Mouse (Mus musculus) thymus, postnatal 14 days (tissue): Measurements from ENCODE around the gene Ank3.
A peak's percentile ranks its signal among the peaks of the same experiment; 100 is the strongest.

Experiments used
- DNase-seq: peaks from one replicate; pipeline ENCODE4 v3.0.0; 2021

Ank3 gene

GRCm38 (mm10) chr10:69790606-69791005, 392.0 kb downstream of the Ank3 start:
- DNase-seq = no peak

DNA sequence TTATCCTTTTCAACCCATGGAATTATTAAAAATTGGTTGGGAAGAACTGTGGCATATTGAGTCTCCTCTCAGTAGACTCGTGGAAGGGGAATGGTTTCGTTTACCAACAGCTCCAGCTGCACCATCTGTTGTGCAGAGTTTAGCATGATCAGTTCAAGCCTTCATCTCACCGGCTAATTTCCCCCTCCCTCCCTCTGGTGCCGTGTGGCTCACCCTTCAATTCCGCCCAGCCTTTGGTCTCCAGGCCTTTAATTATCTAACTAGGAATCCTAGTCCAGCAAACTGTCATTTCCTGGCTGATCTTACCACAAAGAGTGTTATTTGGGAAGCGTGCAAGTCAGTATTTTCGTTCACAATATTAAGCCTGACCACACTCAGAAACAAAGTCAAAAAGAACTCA, 393.4 kb downstream of the Ank3 start:
- DNase-seq = no peak

GRCm38 (mm10) chr10:69792400-69792799, 393.8 kb downstream of the Ank3 start:
- no peak for DNase-seq

DNA sequence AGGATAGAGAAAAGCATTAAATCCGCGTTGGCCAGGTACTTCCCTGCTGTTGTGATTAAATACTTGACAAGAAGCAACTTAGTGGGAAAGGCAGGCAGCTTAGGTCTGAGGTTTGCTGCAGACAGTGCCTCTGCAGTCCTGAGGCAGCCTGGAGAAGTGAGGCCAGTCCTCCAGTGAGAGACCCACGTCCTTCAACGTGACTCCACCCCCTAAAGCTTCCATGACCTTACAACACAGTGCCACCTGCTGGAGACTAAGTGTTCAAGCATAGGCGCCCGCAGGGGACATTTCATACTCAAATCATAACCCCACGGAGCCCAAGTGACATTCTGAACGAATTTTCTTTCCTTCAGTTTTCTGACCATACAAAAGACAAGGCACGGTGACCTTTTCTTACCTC, 394.5 kb downstream of the Ank3 start:
- DNase-seq = peak; percentile 34

GRCm38 (mm10) chr10:69795656-69796055, 397.1 kb downstream of the Ank3 start:
- DNase-seq = no peak

DNA sequence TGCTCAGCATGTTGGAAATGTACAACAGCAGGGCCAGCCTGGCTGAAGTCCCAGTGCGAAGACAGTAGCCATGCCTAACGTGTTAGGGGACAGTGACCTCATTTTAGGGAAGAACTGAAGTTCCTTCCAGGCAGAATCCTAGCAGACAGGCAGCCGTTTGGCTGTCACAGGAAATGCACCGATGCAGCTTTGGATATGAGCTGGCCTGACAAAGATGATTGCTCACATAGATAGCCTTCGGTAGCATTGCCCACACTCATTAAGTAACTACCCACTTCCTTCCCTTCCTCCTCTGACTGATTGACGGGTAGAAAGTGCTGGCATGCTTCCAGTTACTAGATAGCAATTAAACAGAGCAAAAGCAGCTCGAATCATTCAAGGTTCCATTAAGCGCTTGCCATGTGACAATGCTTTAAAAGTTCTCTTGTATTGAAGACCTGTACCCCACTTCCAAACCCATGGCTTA, 397.9 kb downstream of the Ank3 start:
- DNase-seq = no peak

DNA sequence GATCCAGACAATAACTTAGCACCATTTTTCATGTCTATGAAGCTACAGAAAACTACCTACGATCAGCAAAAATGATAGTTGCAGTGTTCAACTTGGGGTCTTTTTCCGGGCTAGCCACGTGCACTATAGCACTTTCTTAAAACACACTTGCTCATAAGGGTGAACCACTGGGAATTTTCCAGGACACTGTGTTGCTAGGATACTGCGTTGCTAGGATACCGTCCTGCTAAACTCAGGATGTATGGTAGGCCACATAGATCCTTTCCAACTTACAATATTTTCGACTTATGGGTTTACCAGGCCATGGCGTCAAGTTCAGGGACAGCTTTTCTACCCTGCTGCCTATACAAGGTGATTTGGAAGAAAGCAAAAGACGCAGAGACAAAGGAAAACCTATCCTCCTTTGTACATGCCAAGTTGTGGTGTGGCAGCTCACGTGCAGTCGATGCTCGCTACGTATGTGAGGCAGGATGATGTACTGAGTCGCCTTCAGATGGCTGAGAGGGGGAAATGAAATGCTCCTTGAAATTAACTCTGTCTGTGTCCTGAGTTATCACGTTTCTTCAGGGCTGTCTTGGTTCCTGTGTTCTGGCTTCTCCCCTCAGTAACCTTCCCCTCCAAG, 404.7 kb downstream of the Ank3 start:
- DNase-seq = no peak

DNA sequence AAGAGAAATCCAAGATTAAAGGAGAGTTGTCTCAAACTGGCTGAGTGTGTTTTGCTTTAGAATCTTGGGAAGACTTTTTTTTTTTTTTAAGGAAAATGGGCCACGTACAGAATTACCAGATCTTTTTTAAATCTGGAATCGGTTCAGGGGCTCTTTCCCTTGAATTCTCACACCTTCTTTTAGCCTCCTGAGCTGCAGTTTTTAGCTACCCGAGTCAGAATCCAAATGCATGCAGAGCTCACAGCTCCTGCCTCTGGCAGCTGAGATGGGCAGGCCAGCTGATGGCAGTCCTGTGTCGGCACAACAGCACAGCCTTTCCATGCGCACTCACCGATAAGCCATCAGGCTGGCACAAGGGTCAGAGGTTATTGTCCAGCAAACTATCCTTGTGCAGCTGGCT, 406.0 kb downstream of the Ank3 start:
- DNase-seq = no peak

GRCm38 (mm10) chr10:69810785-69811184, 412.2 kb downstream of the Ank3 start:
- no peak for DNase-seq

GRCm38 (mm10) chr10:69813823-69814522, 415.4 kb downstream of the Ank3 start:
- DNase-seq = no peak

DNA sequence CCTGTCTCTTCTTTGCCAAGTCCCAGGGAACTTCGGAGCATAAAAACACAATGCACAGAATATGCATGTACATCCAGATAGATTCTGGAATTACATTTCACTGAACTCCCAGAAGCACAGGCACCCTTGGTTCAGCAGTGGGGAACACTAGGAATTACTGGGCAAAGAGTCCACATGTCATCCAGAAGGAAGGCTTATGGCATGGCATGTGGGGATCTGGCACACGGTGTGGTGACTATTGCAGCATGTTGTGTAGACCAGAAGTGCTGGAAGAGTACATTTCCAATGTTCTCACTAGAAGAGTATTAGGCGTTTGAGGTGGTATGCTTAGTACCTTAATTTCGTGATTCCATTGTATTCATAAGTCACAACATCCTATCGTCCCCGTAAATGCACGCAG, 422.7 kb downstream of the Ank3 start:
- no peak for DNase-seq

DNA sequence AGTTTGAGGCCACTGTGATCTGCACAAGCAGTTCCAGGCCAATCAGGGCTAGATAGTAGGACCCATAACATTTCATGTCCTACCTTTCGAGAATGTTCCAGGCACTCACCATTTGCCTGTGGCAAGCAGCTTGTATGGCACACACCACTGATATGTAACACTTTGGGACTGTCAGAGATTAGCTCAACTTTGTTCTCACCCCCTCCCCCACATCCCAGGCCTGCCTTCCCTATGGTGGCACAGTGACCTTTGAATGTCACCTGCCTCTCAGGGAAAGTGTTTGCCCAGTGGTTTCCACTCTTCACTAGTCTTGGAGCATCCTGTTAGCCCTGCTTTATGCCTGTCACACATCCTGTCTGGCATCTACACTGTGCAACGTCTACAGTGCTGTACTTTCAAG, 430.2 kb downstream of the Ank3 start:
- DNase-seq = no peak

DNA sequence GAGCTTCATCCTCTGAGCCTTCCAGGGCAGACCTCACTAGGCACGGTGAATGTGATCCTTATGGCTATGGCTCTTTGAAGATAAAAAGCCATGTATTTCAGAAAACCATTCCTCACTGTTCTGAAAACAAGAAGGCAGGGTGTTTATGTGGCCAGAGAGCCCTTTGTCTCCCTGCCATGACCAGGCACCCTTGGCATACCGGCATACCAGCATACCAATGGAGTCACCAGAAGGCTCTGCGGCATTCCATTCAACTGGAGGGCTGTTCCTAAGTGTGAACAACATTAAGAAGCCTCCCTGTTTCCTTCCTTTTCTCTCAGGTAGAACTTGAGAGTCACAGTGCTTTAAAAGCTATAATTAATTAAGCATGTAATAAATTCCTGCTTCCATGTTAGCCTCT, 430.7 kb downstream of the Ank3 start:
- DNase-seq = no peak

- no peak for DNase-seq
Observed at GRCm38 (mm10) chr10:69831568-69831967, 433.0 kb downstream of the Ank3 start.

DNA sequence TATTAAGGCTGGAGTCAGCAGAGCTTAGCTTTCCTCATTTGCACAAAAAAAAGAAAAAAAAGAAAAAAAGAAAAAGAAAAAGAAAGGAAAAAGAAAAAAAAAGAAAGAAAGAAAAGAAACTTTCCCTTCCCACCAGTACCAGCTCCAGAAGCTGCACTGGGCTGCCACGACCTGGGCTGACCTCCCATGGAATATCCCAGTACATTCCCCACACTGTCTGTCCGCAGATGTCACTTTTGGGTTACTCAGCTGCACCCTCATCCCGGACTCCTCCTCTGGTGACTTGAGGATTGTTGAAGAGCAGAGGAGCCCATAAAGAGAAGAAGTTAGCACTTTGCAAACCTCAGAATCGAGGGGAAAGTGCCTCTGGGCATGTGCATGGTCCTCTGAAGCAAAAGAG, 433.7 kb downstream of the Ank3 start:
- no peak for DNase-seq

GRCm38 (mm10) chr10:69832822-69833221, 434.2 kb downstream of the Ank3 start:
- no peak for DNase-seq

GRCm38 (mm10) chr10:69834700-69835099, 436.1 kb downstream of the Ank3 start:
- no peak for DNase-seq

DNA sequence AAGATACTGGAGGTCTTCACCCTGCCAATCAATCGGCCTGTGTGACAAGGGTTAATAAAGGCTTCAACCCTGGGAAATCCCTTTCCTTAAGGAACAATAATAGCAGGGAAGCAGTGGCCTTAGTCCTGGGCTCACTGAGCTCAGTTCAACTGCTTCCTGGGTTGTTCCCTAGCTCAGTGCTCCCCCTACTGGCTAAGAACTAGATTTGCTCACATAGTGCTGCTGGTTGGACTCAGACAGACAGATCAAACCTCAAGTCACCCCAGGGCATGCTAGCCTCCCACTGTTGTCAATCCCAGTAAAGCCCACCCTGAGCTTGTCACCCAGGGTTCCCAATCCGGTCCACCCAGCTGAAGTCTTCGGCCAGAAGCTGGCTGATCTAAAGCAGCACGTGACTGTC, 447.2 kb downstream of the Ank3 start:
- peak; percentile 30 for DNase-seq

GRCm38 (mm10) chr10:69852366-69853091, 454.0 kb downstream of the Ank3 start:
- DNase-seq = no peak

DNA sequence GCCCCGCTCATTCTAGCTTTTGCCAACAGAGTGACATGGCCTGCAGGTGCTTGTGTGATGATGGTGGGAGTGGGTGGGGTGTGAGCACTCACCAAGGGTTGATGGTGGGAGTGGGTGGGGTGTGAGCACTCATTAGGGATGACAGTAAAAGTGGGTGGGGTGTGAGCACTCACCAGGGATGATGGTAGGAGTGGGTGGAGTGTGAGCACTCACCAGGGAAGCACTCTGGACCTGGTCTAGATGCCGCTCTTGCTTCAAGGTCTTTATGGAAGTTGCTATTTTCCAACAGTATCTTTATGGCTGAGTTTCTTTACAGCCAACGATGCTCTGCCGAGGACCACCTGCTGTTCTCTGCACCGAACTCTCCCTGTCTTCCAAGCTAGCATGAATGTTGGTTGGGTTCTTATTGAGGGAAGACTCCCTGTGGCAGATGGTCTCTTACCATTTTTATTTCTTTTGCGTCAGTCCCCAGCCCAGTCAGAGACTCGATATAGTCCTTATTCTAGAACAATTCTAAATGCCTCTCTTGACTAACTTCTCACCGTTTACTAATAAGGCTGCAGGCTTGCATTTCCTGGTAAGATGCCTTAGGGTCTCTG, 456.1 kb downstream of the Ank3 start:
- DNase-seq = no peak

DNA sequence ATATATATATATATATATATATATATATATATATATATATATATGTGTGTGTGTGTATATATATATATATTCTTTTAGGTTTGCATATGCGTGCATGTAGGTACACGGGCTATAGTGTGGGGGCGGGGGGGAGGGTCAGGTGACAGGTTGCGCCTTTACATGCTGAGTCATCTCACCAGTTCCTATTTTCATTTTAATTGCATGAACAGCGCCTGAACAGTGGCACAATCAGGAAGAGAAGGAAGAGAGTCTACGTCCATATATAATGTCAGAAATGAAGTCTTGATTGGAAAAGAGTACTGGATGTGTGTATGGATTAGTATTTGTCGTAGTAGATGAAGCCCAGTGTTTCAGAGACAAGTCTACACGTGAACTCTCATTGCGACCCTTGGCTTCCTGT, 459.4 kb downstream of the Ank3 start:
- DNase-seq = no peak

- DNase-seq = no peak
Observed at GRCm38 (mm10) chr10:69858897-69859605, 460.5 kb downstream of the Ank3 start.

DNA sequence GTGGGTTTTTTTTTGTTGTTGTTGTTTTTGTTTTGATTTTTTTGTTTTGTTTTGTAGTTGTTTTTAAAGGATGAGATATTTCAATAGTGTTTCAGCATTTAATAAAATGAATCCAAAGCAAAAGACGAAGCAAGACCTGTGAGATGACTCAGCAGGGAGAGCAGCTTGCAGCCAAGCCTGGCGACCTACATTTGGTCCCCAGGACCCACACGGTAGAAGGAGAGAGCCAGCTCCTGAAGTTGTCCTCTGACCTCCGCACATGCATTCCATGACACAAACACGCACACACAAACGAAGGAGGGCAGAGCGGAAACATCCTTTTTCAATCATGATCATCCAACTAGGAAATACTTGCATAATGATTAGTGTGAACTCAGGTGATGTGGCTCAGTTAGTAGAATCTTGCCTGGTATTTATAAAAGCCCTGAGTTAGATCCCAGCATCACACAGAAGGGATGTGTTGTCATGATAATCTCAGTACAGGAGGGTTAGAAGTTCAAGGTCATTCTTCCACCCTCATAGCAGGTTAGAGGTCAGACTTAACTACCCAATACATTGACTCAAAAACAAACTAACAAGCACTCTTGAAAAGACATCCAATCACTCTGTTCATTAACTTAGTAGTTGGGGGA, 461.4 kb downstream of the Ank3 start:
- no peak for DNase-seq
